Mouse (Mus musculus): ENCODE measurements around the gene Zfp219.

GRCm38 (mm10) chr14:52011683-52012082 is 8.8 kb downstream of the Zfp219 start:
- TF ChIP-seq CTCF (conservative IDR thresholded peaks at IDR 0.05; ENCODE audit: low read length) = no peak
- TF ChIP-seq POU5F1 (IDR thresholded peaks at IDR 0.05; ENCODE audit: borderline replicate concordance, low read length) = no peak
